8 mouse cellular contexts compared by ENCODE assay signal in genomic region chr5:63967591-63968141, GRCm38 (mm10). TPM values are rescaled to one million over a fixed set of nuclear protein-coding genes. Genes with fewer than 3 reads are reported as not detected.
A peak's percentile ranks its signal among the peaks of the same experiment; 100 is the strongest.
DNase-seq lines count a peak whose midpoint lies in the region; ATAC-seq lines count a peak whose summit lies in the region.

No protein-coding gene starts in this region.

- ATAC-seq in frontal cortex, adult (ENCODE audit: low TSS enrichment), result peak; percentile 11; the same call in 1 of the 2 replicates
- ATAC-seq in activated CD4-positive, CD25-positive, alpha-beta regulatory T cell, adult 4 months, result peak; percentile 17
- no peak for ATAC-seq in intestine, embryonic 16.5 days
- ATAC-seq in megakaryocyte, adult 5-6 weeks (ENCODE audit: poor library complexity, severe bottlenecking), result 0 out of 2 replicates have a peak, but pooled peaks have one; percentile 13

- H3K4me3 ChIP-seq in forebrain, embryonic 10.5 days, result peak overlapping the region; percentile 81
- H3K4me3 ChIP-seq in intestine, embryonic 16.5 days (ENCODE audit: low read length), result peak overlapping the region; percentile 87

- no peaks in the 10 kb centered on the region for H3K27me3 ChIP-seq in forebrain, embryonic 10.5 days (ENCODE audit: poor library complexity, severe bottlenecking)
- no peaks in the 10 kb centered on the region for H3K27me3 ChIP-seq in intestine, embryonic 16.5 days (replicated peaks; ENCODE audit: control insufficient read depth, insufficient read depth, low read length)

- H3K4me1 ChIP-seq in forebrain, embryonic 10.5 days, result peaks cover 55% of the 10 kb centered on the region
- peaks cover 28% of the 10 kb centered on the region for H3K4me1 ChIP-seq in intestine, embryonic 16.5 days (ENCODE audit: control insufficient read depth, insufficient read depth, low read length)

- WGBS in forebrain, embryonic 10.5 days, result 4% methylated on average over 12 of the region's 12 CpGs
- 16% methylated on average over 12 of the region's 12 CpGs for WGBS in intestine, embryonic 16.5 days

- H3K36me3 ChIP-seq in forebrain, embryonic 10.5 days (replicated peaks), result peaks cover 3% of the 10 kb centered on the region; the same call in 1 of the 2 replicates
- no peaks in the 10 kb centered on the region for H3K36me3 ChIP-seq in intestine, embryonic 16.5 days (ENCODE audit: control insufficient read depth, insufficient read depth, low read length)

- H3K9me3 ChIP-seq in forebrain, embryonic 10.5 days, result no peaks in the 10 kb centered on the region
- H3K9me3 ChIP-seq in intestine, embryonic 16.5 days (ENCODE audit: control insufficient read depth, low read length), result no peaks in the 10 kb centered on the region

- DNase-seq in frontal cortex, postnatal 14 days (ENCODE audit: low spot score in 2 of 2), result no peak
- DNase-seq in forebrain, embryonic 10.5 days (ENCODE audit: extremely low spot score, low spot score), result no peak
- peak; percentile 13 to 35 for DNase-seq in thymus, postnatal 10 days (ENCODE audit: low spot score in 2 of 2)
- no peak for DNase-seq in layer of hippocampus, postnatal 36 days

- peak overlapping the region; percentile 87 for H3K9ac ChIP-seq in intestine, embryonic 16.5 days (ENCODE audit: low read depth, low read length)

- H3K27ac ChIP-seq in forebrain, embryonic 10.5 days, result peak overlapping the region; percentile 90
- 0 out of 2 replicates have a peak overlapping the region, but pooled peaks have one; percentile 79 for H3K27ac ChIP-seq in intestine, embryonic 16.5 days (ENCODE audit: low read length)

- H3K4me2 ChIP-seq in intestine, embryonic 16.5 days (ENCODE audit: low read depth, low read length), result peak overlapping the region; percentile 79

RNA-seq across cellular contexts. Expression of gene Rell1, which starts 1.0 kb away (rescaled TPM):
- 1 to 10 TPM; 4.0 to 7.6 TPM for polyA plus RNA-seq in activated CD4-positive, CD25-positive, alpha-beta regulatory T cell, adult 4 months (2017; shearing (Covaris generic))
- polyA plus RNA-seq in forebrain, embryonic 10.5 days (2016; fragmentation: Nextera tagmentation; extraction: Ambion mirVana), result 13.4 and 13.9 TPM in 2 replicates
- polyA plus RNA-seq in intestine, embryonic 16.5 days (2015; fragmentation: Nextera tagmentation; extraction: Ambion mirVana), result 14.7 and 16.4 TPM in 2 replicates
- total RNA-seq in megakaryocyte, adult 5-6 weeks (2015), result 23.3 and 28.7 TPM in 2 replicates
- total RNA-seq in megakaryocyte, adult 5-6 weeks (2017), result 27.1 and 28.3 TPM in 2 replicates
- 10 to 100 TPM; 10.8 to 11.2 TPM for total RNA-seq in layer of hippocampus, postnatal 36 days (2021)

Comparison
In these comparisons a context has a peak if more than half of its experiments do, and no peak if none do; other contexts are left out.
1. DNase-seq: peak in thymus, postnatal 10 days (2 of 2); none in frontal cortex, postnatal 14 days (0 of 2), forebrain, embryonic 10.5 days (single experiment) and layer of hippocampus, postnatal 36 days (0 of 2).